Mouse (Mus musculus) adrenal gland, adult 2 months (tissue): Measurements from ENCODE around the gene Odf3b. TPM values are rescaled to one million over a fixed set of nuclear protein-coding genes. Genes with fewer than 3 reads are reported as not detected.

Experiments
- DNase-seq: peaks from one replicate; pipeline ENCODE4 v3.0.0; 2021
- polyA plus RNA-seq: library from polyadenylated mRNA; depleted of rRNA; stranded (reverse); fragments of >200 nt; gene quantifications from 2 replicates; pipeline ENCODE4 v1.2.3, GENCODE M21; 2012; rRNA removed
- total RNA-seq, 2 experiments: library from RNA; stranded (reverse); gene quantifications; 2 replicates each; pipeline ENCODE4 v1.2.3; 2021

Odf3b gene
- total and polyA plus RNA-seq, 3 experiments: 0.52 to 2.0 TPM; not detected in 1

GRCm38 (mm10) chr15:89334774-89335537 is 44.1 kb downstream of the Odf3b start:
- DNase-seq: no peak

DNA sequence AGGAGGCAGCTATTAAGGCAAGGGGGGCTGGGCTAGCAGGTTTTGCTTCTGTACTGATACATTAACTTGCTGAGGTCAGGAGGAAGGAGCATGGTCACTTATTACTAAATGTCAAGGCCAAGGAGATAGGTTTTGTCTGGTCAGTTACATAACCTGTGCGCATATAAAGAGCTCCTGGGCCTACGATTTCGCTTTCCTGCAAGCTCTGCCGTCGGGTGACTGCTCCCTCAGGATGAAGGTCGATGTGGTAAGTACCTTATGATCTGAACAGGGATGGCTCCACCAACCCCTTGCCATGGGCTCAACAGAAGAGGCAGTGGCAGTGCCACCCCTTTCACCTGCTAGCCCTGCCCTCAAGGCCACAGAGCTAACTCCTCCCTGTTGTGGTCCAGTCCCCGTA is 44.8 kb downstream of the Odf3b start, which contains the start of gene Miox:
Gene Miox (plus strand): TSS at position 128 of the 400 bp plus-strand sequence.
- DNase-seq: no peak

Other genes with a start within 250 kb of the Odf3b start
- gene Mapk12, start 238.6 kb downstream of the Odf3b start, total RNA-seq: 10 to 100 TPM in 1 of 2 experiments, 1 to 10 TPM in 1; 6.7 to 10.2 TPM
- 5.9 and 9.1 TPM in 2 replicates for gene Mapk12, start 238.6 kb downstream of the Odf3b start, polyA plus RNA-seq
- 1 to 10 TPM; 2.5 to 3.6 TPM for gene Mapk11, start 229.7 kb downstream of the Odf3b start, total RNA-seq
- 4.1 and 4.4 TPM in 2 replicates for gene Mapk11, start 229.7 kb downstream of the Odf3b start, polyA plus RNA-seq
- gene Plxnb2, start 198.5 kb downstream of the Odf3b start, total RNA-seq: 100 to 1,000 TPM in 1 of 2 experiments, 10 to 100 TPM in 1; 94.8 to 118 TPM
- 168 and 182 TPM in 2 replicates for gene Plxnb2, start 198.5 kb downstream of the Odf3b start, polyA plus RNA-seq
- gene Dennd6b, start 182.8 kb downstream of the Odf3b start, total RNA-seq: 1 to 10 TPM; 5.2 to 5.7 TPM
- 24.0 and 24.9 TPM in 2 replicates for gene Dennd6b, start 182.8 kb downstream of the Odf3b start, polyA plus RNA-seq
- gene Ppp6r2, start 167.7 kb downstream of the Odf3b start, total RNA-seq: 10 to 100 TPM; 38.6 to 54.4 TPM
- gene Ppp6r2, start 167.7 kb downstream of the Odf3b start, polyA plus RNA-seq: 565 and 749 TPM in 2 replicates
- 10 to 100 TPM; 75.8 to 80.8 TPM for gene Sbf1, start 64.0 kb downstream of the Odf3b start, total RNA-seq
- gene Sbf1, start 64.0 kb downstream of the Odf3b start, polyA plus RNA-seq: 171 and 187 TPM in 2 replicates
- not detected for gene Adm2, start 56.6 kb downstream of the Odf3b start, total RNA-seq
- gene Adm2, start 56.6 kb downstream of the Odf3b start, polyA plus RNA-seq: 0.17 TPM in 1 of 2 replicates, not detected in the other
- not detected for gene Miox, start 44.9 kb downstream of the Odf3b start, total RNA-seq
- 0.21 and 0.92 TPM in 2 replicates for gene Miox, start 44.9 kb downstream of the Odf3b start, polyA plus RNA-seq
- gene Lmf2, start 23.6 kb downstream of the Odf3b start, total RNA-seq: 10 to 100 TPM; 37.1 to 40.2 TPM
- gene Lmf2, start 23.6 kb downstream of the Odf3b start, polyA plus RNA-seq: 58.0 and 63.1 TPM in 2 replicates
- 10 to 100 TPM; 61.7 to 74.8 TPM for gene Ncaph2, start 23.6 kb downstream of the Odf3b start, total RNA-seq
- gene Ncaph2, start 23.6 kb downstream of the Odf3b start, polyA plus RNA-seq: 101 and 102 TPM in 2 replicates
- gene Sco2, start 5.4 kb downstream of the Odf3b start, total RNA-seq: 10 to 100 TPM; 33.9 to 36.2 TPM
- gene Sco2, start 5.4 kb downstream of the Odf3b start, polyA plus RNA-seq: 68.5 and 73.3 TPM in 2 replicates
- gene Tymp, start 2.2 kb downstream of the Odf3b start, total RNA-seq: under 1 TPM in 1 of 2 experiments, not detected in 1; 0.26 TPM
- gene Tymp, start 2.2 kb downstream of the Odf3b start, polyA plus RNA-seq: 9.9 and 10.1 TPM in 2 replicates
- not detected for gene Klhdc7b, start 5.6 kb upstream of the Odf3b start, total RNA-seq
- gene Klhdc7b, start 5.6 kb upstream of the Odf3b start, polyA plus RNA-seq: not detected in 2 replicates
- gene Syce3, start 31.2 kb upstream of the Odf3b start, total RNA-seq: not detected
- gene Syce3, start 31.2 kb upstream of the Odf3b start, polyA plus RNA-seq: not detected in 2 replicates
- gene Cpt1b, start 46.6 kb upstream of the Odf3b start, total RNA-seq: 100 to 1,000 TPM; 139 to 200 TPM
- 116 and 120 TPM in 2 replicates for gene Cpt1b, start 46.6 kb upstream of the Odf3b start, polyA plus RNA-seq
- gene C730034F03Rik, start 50.3 kb upstream of the Odf3b start, total RNA-seq: 1 to 10 TPM in 1 of 2 experiments, under 1 TPM in 1; 0.95 to 2.3 TPM
- 0.29 and 0.52 TPM in 2 replicates for gene C730034F03Rik, start 50.3 kb upstream of the Odf3b start, polyA plus RNA-seq
- 1 to 10 TPM in 1 of 2 experiments, not detected in 1; 5.8 TPM for gene Gm44502, start 50.4 kb upstream of the Odf3b start, total RNA-seq
- 8.2 and 10.6 TPM in 2 replicates for gene Gm44502, start 50.4 kb upstream of the Odf3b start, polyA plus RNA-seq
- gene Chkb, start 50.6 kb upstream of the Odf3b start, total RNA-seq: 10 to 100 TPM; 50.7 to 66.8 TPM
- 39.4 and 52.6 TPM in 2 replicates for gene Chkb, start 50.6 kb upstream of the Odf3b start, polyA plus RNA-seq
- 10 to 100 TPM in 1 of 2 experiments, 1 to 10 TPM in 1; 8.7 to 10.5 TPM for gene Mapk8ip2, start 74.6 kb upstream of the Odf3b start, total RNA-seq
- gene Mapk8ip2, start 74.6 kb upstream of the Odf3b start, polyA plus RNA-seq: 4.4 and 7.1 TPM in 2 replicates
- gene Arsa, start 98.1 kb upstream of the Odf3b start, total RNA-seq: 10 to 100 TPM; 16.6 to 24.5 TPM
- gene Arsa, start 98.1 kb upstream of the Odf3b start, polyA plus RNA-seq: 57.6 and 67.8 TPM in 2 replicates
- gene Shank3, start 120.3 kb upstream of the Odf3b start, total RNA-seq: 10 to 100 TPM; 32.7 to 36.9 TPM
- 50.9 and 64.1 TPM in 2 replicates for gene Shank3, start 120.3 kb upstream of the Odf3b start, polyA plus RNA-seq
- gene Acr, start 189.0 kb upstream of the Odf3b start, total RNA-seq: under 1 TPM in 1 of 2 experiments, not detected in 1; 0.26 TPM
- 1.3 and 1.5 TPM in 2 replicates for gene Acr, start 189.0 kb upstream of the Odf3b start, polyA plus RNA-seq
- 10 to 100 TPM in 1 of 2 experiments, 1 to 10 TPM in 1; 8.6 to 10.3 TPM for gene Rabl2, start 212.6 kb upstream of the Odf3b start, total RNA-seq
- gene Rabl2, start 212.6 kb upstream of the Odf3b start, polyA plus RNA-seq: 6.4 and 7.2 TPM in 2 replicates